Mouse (Mus musculus): ENCODE measurements around the gene Tekt5.

The Tekt5 gene

DNA sequence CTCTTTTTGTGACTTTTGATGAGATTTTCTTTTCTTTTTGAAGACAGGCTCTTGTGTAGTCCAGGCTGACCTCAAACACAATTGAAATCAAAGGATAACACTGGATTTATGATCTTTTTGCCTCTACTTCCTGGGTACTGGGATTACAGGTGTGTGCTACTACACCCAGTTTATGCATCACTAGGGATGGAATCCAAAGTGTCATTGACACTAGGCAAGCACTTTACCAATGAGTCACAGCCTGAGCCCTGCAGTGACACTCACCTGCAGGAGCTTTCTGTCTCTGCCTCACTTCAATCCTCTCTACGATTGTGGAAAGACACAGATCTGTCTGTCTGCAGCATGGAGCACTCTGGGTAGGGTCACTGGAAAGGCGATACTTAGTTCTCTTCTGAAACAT, 59.3 kb downstream of the Tekt5 start:
- no peak for DNase-seq

DNA sequence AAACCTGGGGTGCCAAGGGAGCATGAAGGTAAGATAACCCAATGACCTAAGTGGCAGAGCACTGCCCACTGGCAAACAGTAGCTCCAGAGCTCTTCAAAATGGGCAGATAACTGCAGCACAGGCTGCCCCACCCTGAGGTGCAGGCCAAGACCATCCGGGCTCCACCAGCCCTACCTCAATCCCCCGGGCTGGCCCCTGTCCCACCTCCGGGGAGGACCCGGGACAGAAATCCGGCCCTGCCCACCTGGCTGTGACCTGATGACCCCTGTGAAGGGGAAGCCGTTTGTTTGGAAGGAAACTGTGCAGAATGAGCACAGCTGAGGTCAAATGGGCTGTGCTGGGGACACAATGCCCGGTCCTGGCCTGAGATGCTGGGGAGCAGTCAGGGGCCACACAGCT, 62.6 kb downstream of the Tekt5 start:
- DNase-seq, result no peak

DNA sequence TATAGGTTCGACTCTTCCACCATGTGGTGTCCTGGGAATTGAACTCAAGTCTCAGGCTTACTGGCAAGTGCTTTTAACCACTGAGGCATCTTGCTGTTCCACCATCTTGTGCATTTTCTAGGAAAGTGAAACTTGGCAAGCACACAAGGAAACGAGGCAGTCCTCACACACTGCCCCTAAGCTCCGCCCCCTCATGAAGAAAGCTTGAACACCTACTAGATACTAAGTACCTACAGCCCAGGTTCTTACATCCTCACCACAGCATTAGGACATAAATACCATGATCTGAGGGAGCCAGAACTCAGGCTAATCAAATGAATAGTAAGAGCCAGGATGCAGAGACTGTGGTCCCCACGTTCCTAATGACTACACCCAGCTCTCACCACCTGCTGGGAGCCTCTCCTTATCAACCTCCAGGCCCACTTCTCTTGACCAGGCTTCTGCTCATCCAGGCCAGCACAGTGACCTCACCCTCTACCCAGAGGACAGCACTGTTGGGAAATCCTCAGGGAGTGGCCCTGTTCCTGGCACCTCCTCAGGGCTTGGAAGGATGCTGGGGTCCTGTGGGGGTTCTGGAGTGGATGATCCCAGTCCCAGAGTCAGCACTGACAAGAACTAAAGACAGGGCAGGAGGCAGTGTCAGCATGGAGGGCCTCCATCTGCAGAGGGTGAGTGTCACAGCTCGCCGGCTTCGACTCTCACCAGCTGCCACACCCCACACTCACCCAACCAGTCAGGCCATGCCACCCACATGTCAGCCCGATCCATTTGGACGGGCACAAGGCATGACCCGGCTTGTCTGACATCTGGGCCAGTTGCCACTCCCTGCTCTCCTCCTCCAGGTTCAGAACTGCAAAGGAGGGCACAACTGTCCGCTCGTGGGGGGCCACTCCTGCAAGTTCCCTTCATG, 64.4 kb downstream of the Tekt5 start:
- DNase-seq, result no peak

DNA sequence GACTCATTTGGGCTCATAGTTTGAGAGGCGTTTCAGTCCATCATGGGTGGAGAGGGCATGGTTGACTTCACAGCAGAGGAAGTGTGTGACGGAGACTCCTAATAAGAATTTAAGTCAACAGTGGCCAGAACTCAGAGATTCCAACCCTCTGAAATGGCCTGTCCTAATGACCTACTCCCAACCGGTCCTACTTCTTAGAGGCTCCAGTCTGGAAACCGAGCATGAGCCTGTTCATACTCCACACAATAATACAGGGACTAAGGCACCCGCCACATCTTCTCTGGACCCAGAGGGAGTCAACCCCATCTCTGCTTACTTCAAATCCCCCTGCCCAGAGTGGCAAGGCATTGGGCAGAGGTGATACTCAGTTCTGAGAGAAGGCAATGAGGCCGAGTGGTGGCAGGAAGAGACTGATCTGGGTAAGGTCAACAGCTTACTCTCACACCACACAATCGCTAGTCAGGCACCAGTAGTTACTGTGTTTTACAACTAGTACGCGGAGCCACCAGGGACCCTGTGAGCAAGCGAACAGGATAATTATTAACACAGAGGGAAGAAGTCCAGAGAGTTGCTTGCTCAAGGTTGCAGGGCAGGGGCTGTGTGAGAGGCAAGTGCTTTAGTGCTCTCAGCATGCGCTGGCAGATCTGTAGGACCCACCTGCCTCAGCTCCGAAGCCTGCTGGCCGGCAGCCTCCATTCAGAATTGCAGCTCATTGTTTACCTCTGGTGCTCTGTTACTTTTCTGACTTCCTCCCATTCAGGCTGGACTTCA, 67.5 kb downstream of the Tekt5 start:
- DNase-seq, result no peak

DNA sequence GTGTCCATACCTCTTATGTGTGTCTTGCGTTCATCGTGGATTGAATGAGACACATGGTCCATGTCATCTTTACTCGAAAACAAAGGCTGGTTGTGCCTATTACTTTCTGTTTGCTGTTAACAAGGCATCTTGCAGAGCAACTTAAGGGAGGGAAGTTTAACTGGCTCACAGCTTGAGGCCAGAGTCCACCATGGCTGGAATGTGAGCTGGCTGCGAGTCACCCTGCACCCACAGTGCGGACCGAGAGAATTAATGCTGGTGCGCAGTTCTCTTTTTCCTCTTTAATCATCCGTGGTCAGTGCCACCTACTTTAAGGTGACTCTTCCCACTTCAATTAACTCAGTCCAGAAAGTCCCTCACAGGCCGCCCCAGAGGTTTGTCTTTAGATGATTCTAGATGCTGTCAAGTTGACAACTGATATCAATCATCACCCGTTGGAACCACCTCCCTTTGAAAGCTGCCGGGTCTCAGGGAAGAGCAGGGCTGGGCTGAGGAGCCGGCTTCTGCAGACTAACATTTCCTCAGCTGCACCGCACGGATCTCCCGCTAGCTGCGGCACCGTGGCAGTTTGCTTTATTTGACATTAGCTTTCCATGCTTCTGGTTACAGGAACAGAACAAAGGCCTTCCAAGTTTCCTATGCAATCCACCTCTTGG, 75.2 kb downstream of the Tekt5 start:
- no peak for DNase-seq

DNA sequence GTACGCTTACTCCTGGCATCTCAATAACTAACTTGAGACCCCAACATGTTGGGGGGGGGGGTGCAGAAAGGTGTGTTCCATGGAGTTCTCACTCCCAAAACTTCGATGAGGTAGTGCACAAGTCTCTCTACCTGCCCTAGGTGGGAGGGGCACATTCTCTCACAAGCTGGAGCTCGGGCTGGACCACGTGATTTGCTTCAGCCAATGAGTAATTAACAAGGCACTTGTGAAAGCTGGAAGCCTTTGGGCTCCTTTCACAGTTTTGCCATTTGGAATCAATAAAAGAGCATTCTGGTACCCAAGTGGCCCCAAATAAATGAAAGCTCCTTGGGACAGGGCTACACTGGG, 78.1 kb downstream of the Tekt5 start:
- no peak for DNase-seq

DNA sequence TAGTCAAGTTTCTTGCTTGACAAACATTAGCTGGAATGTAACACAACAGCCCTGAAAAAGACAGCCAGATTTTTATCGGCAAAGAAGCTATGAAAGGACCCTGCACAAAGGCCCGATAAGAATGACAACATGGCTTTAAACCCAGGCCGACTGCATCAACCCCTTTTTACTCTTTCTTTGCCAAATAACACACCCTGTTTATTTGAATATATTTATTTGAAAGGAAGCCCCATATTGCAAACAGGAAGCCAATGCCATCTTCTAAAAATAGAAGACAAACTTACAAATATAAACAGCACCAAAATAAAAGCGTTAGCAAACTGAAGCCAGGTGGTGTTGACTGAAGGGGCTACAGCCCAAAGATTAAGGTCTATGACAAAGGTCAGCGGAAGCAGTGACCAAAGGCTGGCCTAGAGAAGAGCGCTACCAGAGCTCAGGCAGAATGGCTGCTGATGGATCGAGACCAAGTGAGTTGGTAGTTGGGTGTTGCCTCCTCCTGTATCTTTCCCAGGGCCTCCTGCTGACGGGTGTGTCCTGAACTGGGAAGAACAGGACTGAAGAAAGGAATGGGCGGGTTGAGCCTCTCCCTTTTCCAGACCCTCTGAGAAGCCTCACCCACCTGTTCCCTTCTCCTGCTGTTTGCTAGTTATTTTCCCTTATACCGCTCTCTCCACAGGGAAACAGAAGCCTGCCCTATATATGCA, 78.6 kb downstream of the Tekt5 start:
- no peak for DNase-seq

DNA sequence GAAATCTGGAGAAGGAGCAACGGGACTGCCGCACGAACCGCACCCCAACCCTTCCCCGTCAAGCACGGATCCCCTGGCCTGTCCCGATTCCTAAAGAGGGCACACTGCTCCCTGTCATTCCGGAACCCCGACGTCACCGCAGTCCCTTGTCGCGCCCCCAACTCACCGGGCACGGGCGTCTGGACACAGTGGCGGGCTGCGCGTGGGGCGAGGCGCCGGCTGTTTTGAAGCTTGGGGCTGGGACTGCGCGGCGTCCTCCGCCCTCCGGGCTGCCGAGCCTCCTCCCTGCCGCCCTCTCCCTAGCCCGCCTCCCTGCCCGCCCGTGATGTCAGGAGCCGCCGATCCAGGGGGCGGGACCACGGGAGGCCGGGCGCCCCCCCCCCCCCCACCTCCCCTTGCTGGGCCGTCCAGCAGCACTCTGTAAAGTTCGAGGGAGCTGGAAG, 81.6 kb downstream of the Tekt5 start, which contains the start of gene Emp2:
Gene Emp2 (minus strand): TSS at position 323 of the 443 bp plus-strand sequence.
- DNase-seq, result no peak

DNA sequence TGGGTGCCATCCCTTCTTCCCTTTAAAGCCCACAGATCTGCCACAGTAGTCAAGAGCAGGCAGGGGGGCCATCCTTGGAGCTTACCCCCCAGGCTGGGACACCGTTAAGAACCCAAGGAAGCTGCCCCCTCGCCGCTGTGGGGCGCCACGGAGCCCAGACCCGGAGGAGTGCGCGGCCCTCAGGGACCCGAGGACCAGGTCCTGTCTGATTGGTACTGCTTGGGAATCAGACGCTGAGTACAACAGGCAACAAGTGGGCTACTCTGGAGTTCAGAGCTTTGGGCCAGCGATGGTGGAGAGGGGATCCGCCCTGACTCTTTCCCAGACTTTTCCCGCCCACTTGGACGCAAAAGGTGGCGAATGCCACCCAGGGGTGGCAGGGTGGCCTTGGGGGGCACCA, 82.1 kb downstream of the Tekt5 start:
- DNase-seq, result no peak

DNA sequence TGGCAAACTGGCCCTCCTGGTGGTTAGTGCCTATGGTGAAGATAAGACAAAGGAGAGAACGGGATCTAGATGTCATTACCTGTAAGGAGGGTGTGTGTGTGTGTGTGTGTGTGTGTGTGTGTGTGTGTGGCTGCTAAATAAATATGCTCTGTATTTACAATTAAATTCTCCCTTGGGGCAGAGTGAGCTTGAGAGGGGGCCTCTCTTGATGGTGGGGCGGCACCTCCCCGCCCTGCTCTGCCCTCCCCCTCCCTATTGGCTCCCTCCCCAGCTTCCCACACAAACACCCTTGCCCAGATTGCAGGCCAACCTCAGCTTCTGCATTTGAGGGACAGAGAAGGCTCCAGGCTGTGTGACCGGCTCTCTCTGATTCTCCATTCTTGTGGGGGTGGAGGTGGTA, 83.3 kb downstream of the Tekt5 start:
- no peak for DNase-seq

DNA sequence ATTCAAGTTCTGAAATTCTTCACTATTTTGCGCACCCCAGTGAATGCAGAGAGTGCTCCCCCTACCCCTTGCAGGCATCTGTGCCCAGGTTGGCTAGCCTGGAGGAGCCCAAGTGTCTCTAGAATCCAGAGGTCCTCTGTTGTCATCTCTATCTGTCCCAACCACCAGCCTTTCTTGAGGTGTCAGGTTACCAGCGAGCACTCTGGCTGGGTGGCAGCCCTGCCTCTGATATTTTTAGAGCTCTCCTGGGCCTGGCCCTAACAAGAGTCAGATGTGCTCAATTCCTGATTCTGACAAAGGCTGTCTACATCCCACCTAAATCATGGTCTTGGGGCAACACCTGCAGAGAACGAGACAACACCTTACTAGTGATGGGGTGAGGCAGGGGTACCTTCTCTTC, 84.2 kb downstream of the Tekt5 start:
- DNase-seq, result no peak

DNA sequence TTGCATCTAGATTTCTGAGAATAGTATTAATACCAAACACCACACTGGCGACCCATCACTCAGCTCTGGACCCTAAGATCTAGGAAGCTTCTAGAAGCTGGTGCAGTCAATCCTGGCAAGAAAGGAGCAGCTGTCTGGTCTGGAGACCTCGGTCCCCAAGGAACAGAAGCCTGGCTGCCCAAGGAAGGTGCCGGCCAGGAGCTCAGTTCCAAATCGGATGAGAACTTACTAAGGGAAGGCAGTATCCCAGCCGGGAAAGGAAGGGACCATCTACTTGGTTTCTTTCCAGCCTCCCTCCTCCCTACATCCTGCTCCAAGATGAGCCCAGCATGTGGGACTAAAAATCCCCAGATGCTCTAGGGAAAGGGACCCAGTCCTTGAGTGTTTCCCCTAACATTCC, 84.8 kb downstream of the Tekt5 start:
- no peak for DNase-seq
